Mouse (Mus musculus) CH12.LX (cell line): ENCODE measurements at regions not wholly inside any gene's neighbourhood (a gene's known extent, or its start where the extent isn't known, plus 50 kb on each side); places are given as distances from the start of the nearest gene placed in this dataset.

Experiments used
- DNase-seq: peaks from one replicate; pipeline ENCODE4 v3.0.0-alpha.2; 2013; ENCODE audit errors: extremely low read depth
- H3K27ac ChIP-seq: 2 replicates; pipeline ENCODE4 v1.5.1; 2012; ENCODE audit warnings: low read depth, mild to moderate bottlenecking, control low read depth, moderate library complexity; ENCODE audit not compliant: insufficient read depth
- H3K27me3 ChIP-seq: replicated peaks from 2 replicates; pipeline ENCODE3; 2012; ENCODE audit warnings: inconsistent platforms
- H3K36me3 ChIP-seq, 2 experiments: replicated peaks in 1 of 2; 2 replicates each; pipeline versions ENCODE3 to v1.6.1; 2012; ENCODE audit warnings: inconsistent platforms in 1 of 2, low read length in 1 of 2, mild to moderate bottlenecking in 1 of 2, mixed read lengths in 1 of 2, moderate library complexity in 1 of 2; ENCODE audit not compliant: control insufficient read depth in 1 of 2, insufficient read depth in 1 of 2
- H3K4me1 ChIP-seq, 2 experiments: 2 replicates each; pipeline ENCODE4 v1.6.1; 2012; ENCODE audit warnings: inconsistent platforms in 1 of 2, moderate library complexity in 1 of 2; ENCODE audit not compliant: insufficient read depth in 2 of 2, control insufficient read depth in 1 of 2
- H3K4me2 ChIP-seq: 2 replicates; pipeline ENCODE4 v1.6.1; 2012; ENCODE audit warnings: low read depth, mild to moderate bottlenecking, control low read depth; ENCODE audit not compliant: poor library complexity, insufficient read depth, severe bottlenecking
- H3K4me3 ChIP-seq, 3 experiments: fragments of 150-350 bp in 1 of 3; sonication (generic) in 1 of 3; replicated peaks in 1 of 3; 2 replicates each; pipeline versions ENCODE3 to v1.5.1; 2011 to 2012; ENCODE audit warnings: low read depth in 2 of 3, low read length in 2 of 3, mild to moderate bottlenecking in 2 of 3, moderate library complexity in 2 of 3, control low read depth in 1 of 3, improper control_type of control experiment in 1 of 3, inconsistent platforms in 1 of 3, mixed read lengths in 1 of 3; ENCODE audit not compliant: poor library complexity in 1 of 3
- H3K79me2 ChIP-seq: replicated peaks from 2 replicates; pipeline ENCODE4 v1.6.1; 2012; ENCODE audit warnings: mild to moderate bottlenecking, moderate library complexity; ENCODE audit not compliant: control insufficient read depth, poor library complexity, insufficient read depth, severe bottlenecking; ENCODE audit errors: extremely low read depth
- H3K9ac ChIP-seq: 2 replicates; pipeline ENCODE4 v1.6.1; 2012; ENCODE audit warnings: low read depth, mild to moderate bottlenecking, control low read depth, moderate library complexity; ENCODE audit not compliant: insufficient read depth
- H3K9me3 ChIP-seq: replicated peaks from 2 replicates; pipeline ENCODE3; 2012; ENCODE audit warnings: low read length, inconsistent platforms, mixed read lengths
- BHLHE40 ChIP-seq: IDR thresholded peaks from 2 replicates; pipeline ENCODE4 v1.6.1; 2011; ENCODE audit warnings: mild to moderate bottlenecking, low read depth, low read length, improper control_type of control experiment
- CHD1 ChIP-seq: IDR thresholded peaks from 2 replicates; pipeline ENCODE4 v1.6.1; 2012; ENCODE audit warnings: low read depth, low read length, improper control_type of control experiment, inconsistent platforms
- CHD2 ChIP-seq: IDR thresholded peaks from 2 replicates; pipeline ENCODE4 v1.6.1; 2011; ENCODE audit warnings: low read length, improper control_type of control experiment
- CTCF ChIP-seq, 2 experiments: IDR thresholded peaks in 1 of 2; conservative IDR thresholded peaks in 1 of 2; 2 replicates each; pipeline ENCODE4 v1.5.1; 2011 to 2012; ENCODE audit warnings: low read depth in 2 of 2, low read length in 2 of 2, improper control_type of control experiment in 1 of 2, inconsistent platforms in 1 of 2, mild to moderate bottlenecking in 1 of 2, moderate library complexity in 1 of 2
- ELF1 ChIP-seq: IDR thresholded peaks from 2 replicates; pipeline ENCODE4 v1.6.1; 2014; ENCODE audit warnings: low read depth, mild to moderate bottlenecking, inconsistent platforms, low read length, improper control_type of control experiment
- EP300 ChIP-seq: IDR thresholded peaks from 2 replicates; pipeline ENCODE4 v1.6.1; 2011; ENCODE audit warnings: low read length, improper control_type of control experiment
- GABPA ChIP-seq: IDR thresholded peaks from 2 replicates; pipeline ENCODE4 v1.6.1; 2012; ENCODE audit warnings: low read depth, low read length, improper control_type of control experiment, inconsistent platforms; ENCODE audit not compliant: insufficient replicate concordance
- IRF4 ChIP-seq: IDR thresholded peaks from 2 replicates; pipeline ENCODE4 v1.6.1; 2014; ENCODE audit warnings: low read depth, mild to moderate bottlenecking, inconsistent platforms, low read length, improper control_type of control experiment
- JUN ChIP-seq: IDR thresholded peaks from 2 replicates; pipeline ENCODE4 v1.6.1; 2011; ENCODE audit warnings: low read depth, mild to moderate bottlenecking, low read length, improper control_type of control experiment, moderate library complexity; ENCODE audit not compliant: insufficient read depth
- KAT2A ChIP-seq: IDR thresholded peaks from 2 replicates; pipeline ENCODE4 v1.6.1; 2012; ENCODE audit warnings: low read length, improper control_type of control experiment, inconsistent platforms; ENCODE audit not compliant: insufficient replicate concordance
- MAFK ChIP-seq: IDR thresholded peaks from 2 replicates; pipeline ENCODE4 v1.6.1; 2011; ENCODE audit warnings: low read length, improper control_type of control experiment; ENCODE audit not compliant: insufficient replicate concordance
- MYC ChIP-seq: IDR thresholded peaks from 2 replicates; pipeline ENCODE4 v1.6.1; 2011; ENCODE audit warnings: low read depth, mild to moderate bottlenecking, improper control_type of control experiment, low read length
- NELFE ChIP-seq: IDR thresholded peaks from 2 replicates; pipeline ENCODE4 v1.6.1; 2011; ENCODE audit warnings: low read depth, low read length, improper control_type of control experiment
- NRF1 ChIP-seq: IDR thresholded peaks from 2 replicates; pipeline ENCODE4 v1.6.1; 2014; ENCODE audit warnings: low read depth, mild to moderate bottlenecking, inconsistent platforms, low read length, improper control_type of control experiment, moderate library complexity
- PAX5 ChIP-seq: IDR thresholded peaks from 2 replicates; pipeline ENCODE4 v1.6.1; 2012; ENCODE audit warnings: low read length, inconsistent platforms, mixed read lengths
- POLR2A ChIP-seq: IDR thresholded peaks from 2 replicates; pipeline ENCODE4 v1.6.1; 2011; ENCODE audit warnings: low read depth, mild to moderate bottlenecking, improper control_type of control experiment, low read length
- POLR2AphosphoS2 ChIP-seq: IDR thresholded peaks from 2 replicates; pipeline ENCODE4 v1.6.1; 2011; ENCODE audit warnings: low read depth, low read length, improper control_type of control experiment
- RAD21 ChIP-seq: IDR thresholded peaks from 2 replicates; pipeline ENCODE4 v1.6.1; 2011; ENCODE audit warnings: low read depth, mild to moderate bottlenecking, low read length, improper control_type of control experiment, moderate library complexity
- SIN3A ChIP-seq: IDR thresholded peaks from 2 replicates; pipeline ENCODE4 v1.6.1; 2012; ENCODE audit warnings: low read length, improper control_type of control experiment, inconsistent platforms
- SMC3 ChIP-seq: IDR thresholded peaks from 2 replicates; pipeline ENCODE4 v1.6.1; 2011; ENCODE audit warnings: low read depth, low read length, improper control_type of control experiment
- TBP ChIP-seq: conservative IDR thresholded peaks from 2 replicates; pipeline ENCODE4 v1.6.1; 2011; ENCODE audit warnings: low read depth, low read length, improper control_type of control experiment
- UBTF ChIP-seq: IDR thresholded peaks from 2 replicates; pipeline ENCODE4 v1.6.1; 2012; ENCODE audit warnings: low read depth, mild to moderate bottlenecking, inconsistent platforms, low read length, improper control_type of control experiment, moderate library complexity
- USF1 ChIP-seq: IDR thresholded peaks from 2 replicates; pipeline ENCODE4 v1.6.1; 2014; ENCODE audit warnings: low read depth, mild to moderate bottlenecking, inconsistent platforms, low read length, improper control_type of control experiment
- ZKSCAN1 ChIP-seq: IDR thresholded peaks from 2 replicates; pipeline ENCODE4 v1.6.1; 2012; ENCODE audit warnings: low read depth, inconsistent platforms, low read length, improper control_type of control experiment, borderline replicate concordance
- ZNF384 ChIP-seq: IDR thresholded peaks from 2 replicates; pipeline ENCODE4 v1.6.1; 2012; ENCODE audit warnings: low read depth, low read length, improper control_type of control experiment, inconsistent platforms
- dilution Hi-C: fragments of 300-500 bp; cut with MboI; formaldehyde crosslinking; loops from 2 replicates; pipeline ENCODE4 v1.14.3; 2020; ENCODE audit warnings: low sequenced_read_pairs; ENCODE audit not compliant: extremely low pct_unique_long_range_greater_than_20kb, extremely low pct_ligation_motif_present
- in situ Hi-C: fragments of 300-500 bp; cut with MboI; formaldehyde crosslinking; loops from 3 replicates; pipeline ENCODE4 v1.14.3; 2019; ENCODE audit warnings: low sequenced_read_pairs, low pct_ligation_motif_present, low pct_unique_long_range_greater_than_20kb, mixed read lengths

GRCm38 (mm10) chr1:72006696-72007291 lies 205.3 kb downstream of the Mreg start:
- no peak overlapping the region for H3K9ac ChIP-seq
- TF ChIP-seq CHD2 (no peak), RAD21 (no peak), SMC3 (no peak), TBP (no peak), POLR2A (no peak), PAX5 (no peak), KAT2A (no peak), CHD1 (no peak), SIN3A (no peak), NRF1 (no peak), NELFE (no peak), POLR2AphosphoS2 (no peak), USF1 (no peak), BHLHE40 (no peak), MYC (no peak), GABPA (no peak)
- TF ChIP-seq, all 38 proteins: peak for 0
- Histone ChIP-seq H3K36me3 (no peaks in the 10 kb centered on the region), H3K27me3 (no peaks in the 10 kb centered on the region), H3K4me1 (no peaks in the 10 kb centered on the region), H3K79me2 (no peaks in the 10 kb centered on the region), H3K4me2 (no peak overlapping the region), H3K9me3 (no peaks in the 10 kb centered on the region), H3K27ac (no peak overlapping the region), H3K4me3 (no peak overlapping the region)
- in situ Hi-C loops: no loop called here
- dilution Hi-C loops: no loop called here
- DNase-seq: no peak

- H3K36me3 ChIP-seq: no peaks in the 10 kb centered on the region
- TF ChIP-seq ELF1: no peak
- no peak for TF ChIP-seq ZKSCAN1
- TF ChIP-seq IRF4: no peak
- TF ChIP-seq EP300: no peak
- no peak for TF ChIP-seq POLR2AphosphoS2
- TF ChIP-seq CTCF (conservative IDR thresholded peaks at IDR 0.05 in 1 of 2, IDR thresholded peaks at IDR 0.05 in 1 of 2; ENCODE audit: low read depth in 2 of 2, low read length in 2 of 2): no peak
- TF ChIP-seq UBTF: no peak
- no peak for TF ChIP-seq SMC3
- no peak for TF ChIP-seq NRF1
- no peak for TF ChIP-seq ZNF384
- TF ChIP-seq KAT2A: no peak
- TF ChIP-seq PAX5: no peak
- TF ChIP-seq MAFK: no peak
- no peak for TF ChIP-seq RAD21
- no peak for TF ChIP-seq BHLHE40
- no peak for TF ChIP-seq JUN
- TF ChIP-seq, all 38 proteins: peak for 0
- no peak overlapping the region for H3K27ac ChIP-seq
- H3K4me1 ChIP-seq: no peaks in the 10 kb centered on the region
- H3K4me3 ChIP-seq: no peak overlapping the region
- dilution Hi-C loops (no loop called here), in situ Hi-C loops (no loop called here)
- no peak overlapping the region for H3K9ac ChIP-seq
- H3K4me2 ChIP-seq: no peak overlapping the region
- no peaks in the 10 kb centered on the region for H3K27me3 ChIP-seq
- no peak for DNase-seq
- no peaks in the 10 kb centered on the region for H3K79me2 ChIP-seq
- no peaks in the 10 kb centered on the region for H3K9me3 ChIP-seq
Measured at GRCm38 (mm10) chr1:72005956-72006355, 206.2 kb downstream of the Mreg start.
